Mouse (Mus musculus): Measurements from ENCODE around the gene 3110040M04Rik. TPM values are rescaled to one million over a fixed set of nuclear protein-coding genes. Genes with fewer than 3 reads are reported as not detected.

3110040M04Rik gene
- total RNA-seq, 1 experiment: 0.62 TPM

DNA sequence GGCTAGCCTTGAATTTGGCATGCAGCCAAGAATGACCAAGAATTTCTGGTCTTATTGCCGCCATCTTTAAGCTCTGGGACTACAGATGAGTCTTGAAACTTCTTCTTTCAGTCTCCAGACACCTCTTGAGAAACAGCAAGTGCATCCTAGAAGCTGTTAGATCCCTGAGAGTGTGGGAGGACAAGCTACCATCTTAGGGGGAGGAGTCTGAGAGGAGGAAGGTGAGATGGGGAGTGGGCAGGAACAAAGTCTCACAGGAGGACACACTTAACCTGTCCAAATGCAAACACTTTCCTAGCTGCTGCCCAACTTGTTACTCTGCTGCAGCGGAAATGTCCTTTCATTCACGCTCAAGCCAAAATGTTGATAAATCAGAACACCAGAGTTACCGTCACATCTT lies 40.8 kb downstream of the 3110040M04Rik start:
- H3K4me3 ChIP-seq (ENCODE audit: insufficient read depth in 1 of 2, low read depth in 1 of 2, low read length in 2 of 2, poor library complexity in 1 of 2, severe bottlenecking in 1 of 2): 0 out of 4 replicates have a peak overlapping the region, but pooled peaks of 1 of the 2 experiments have one; percentile 30
- no peak overlapping the region for H3K27ac ChIP-seq (ENCODE audit: insufficient read depth, low read depth, low read length, poor library complexity, severe bottlenecking)
- in situ Hi-C loops (cut with MboI; ENCODE audit: low sequenced_read_pairs in 2 of 2, unreplicated experiment in 2 of 2): no loop called here
- peaks cover 6 to 7% of the 10 kb centered on the region in 2 experiments; a peak in 1 of 4 replicates for H3K4me1 ChIP-seq (ENCODE audit: control insufficient read depth in 2 of 2, insufficient read depth in 2 of 2, low read length in 2 of 2, poor library complexity in 1 of 2)
- no peak for TF ChIP-seq ZNF384 (IDR thresholded peaks at IDR 0.05; ENCODE audit: low read depth, low read length)
- TF ChIP-seq MAFK (IDR thresholded peaks at IDR 0.05; ENCODE audit: insufficient read depth, low read depth, low read length): no peak
- TF ChIP-seq ZC3H11A (IDR thresholded peaks at IDR 0.05; ENCODE audit: borderline replicate concordance, low read depth, low read length): no peak
- no peak for TF ChIP-seq HCFC1 (IDR thresholded peaks at IDR 0.05; ENCODE audit: borderline replicate concordance, insufficient read depth, low read length)
- no peak for TF ChIP-seq CHD2 (IDR thresholded peaks at IDR 0.05; ENCODE audit: low read depth, low read length)
- no peaks in the 10 kb centered on the region for H3K9me3 ChIP-seq (ENCODE audit: control insufficient read depth, insufficient read depth, low read depth, low read length)
- no peak for DNase-seq (ENCODE audit: low read depth, low spot score)
- H3K9ac ChIP-seq (ENCODE audit: insufficient read depth, low read depth, low read length, poor library complexity, severe bottlenecking): no peak overlapping the region
- no peaks in the 10 kb centered on the region for H3K36me3 ChIP-seq (ENCODE audit: control insufficient read depth, insufficient read depth, low read length, poor library complexity, severe bottlenecking)

DNA sequence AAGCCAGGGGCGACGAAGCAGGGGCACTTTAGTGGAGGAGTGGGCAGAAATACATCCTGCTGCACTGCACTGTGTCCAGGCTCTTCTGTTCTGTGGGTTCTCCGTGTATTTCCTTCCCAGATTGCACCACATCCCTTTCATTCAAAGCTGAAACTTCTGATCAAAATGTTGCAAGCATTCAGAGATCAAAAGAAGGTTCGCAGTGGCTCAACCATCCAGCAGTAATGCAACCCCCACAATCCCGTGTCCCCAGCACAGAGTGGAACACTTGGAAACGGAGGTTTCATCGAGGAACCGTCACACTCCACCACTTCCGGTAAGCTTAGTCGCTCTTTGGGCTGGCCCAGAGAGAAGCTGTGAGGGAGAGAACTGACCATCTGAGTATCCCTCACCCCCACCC lies 41.2 kb downstream of the 3110040M04Rik start:
- no peak overlapping the region for H3K9ac ChIP-seq (ENCODE audit: insufficient read depth, low read depth, low read length, poor library complexity, severe bottlenecking)
- H3K27ac ChIP-seq (ENCODE audit: insufficient read depth, low read depth, low read length, poor library complexity, severe bottlenecking): no peak overlapping the region
- DNase-seq (ENCODE audit: low read depth, low spot score): no peak
- H3K4me3 ChIP-seq (ENCODE audit: insufficient read depth in 1 of 2, low read depth in 1 of 2, low read length in 2 of 2, poor library complexity in 1 of 2, severe bottlenecking in 1 of 2): peak overlapping the region in 1 of 2 experiments; percentile 30; a peak in 1 of 4 replicates
- TF ChIP-seq MAFK (IDR thresholded peaks at IDR 0.05; ENCODE audit: insufficient read depth, low read depth, low read length): no peak
- TF ChIP-seq HCFC1 (IDR thresholded peaks at IDR 0.05; ENCODE audit: borderline replicate concordance, insufficient read depth, low read length): no peak
- H3K4me1 ChIP-seq (ENCODE audit: control insufficient read depth in 2 of 2, insufficient read depth in 2 of 2, low read length in 2 of 2, poor library complexity in 1 of 2): peaks cover 6 to 7% of the 10 kb centered on the region in 2 experiments; a peak in 1 of 4 replicates
- no peaks in the 10 kb centered on the region for H3K9me3 ChIP-seq (ENCODE audit: control insufficient read depth, insufficient read depth, low read depth, low read length)
- H3K36me3 ChIP-seq (ENCODE audit: control insufficient read depth, insufficient read depth, low read length, poor library complexity, severe bottlenecking): no peaks in the 10 kb centered on the region
- in situ Hi-C loops (cut with MboI; ENCODE audit: low sequenced_read_pairs in 2 of 2, unreplicated experiment in 2 of 2): no loop called here

DNA sequence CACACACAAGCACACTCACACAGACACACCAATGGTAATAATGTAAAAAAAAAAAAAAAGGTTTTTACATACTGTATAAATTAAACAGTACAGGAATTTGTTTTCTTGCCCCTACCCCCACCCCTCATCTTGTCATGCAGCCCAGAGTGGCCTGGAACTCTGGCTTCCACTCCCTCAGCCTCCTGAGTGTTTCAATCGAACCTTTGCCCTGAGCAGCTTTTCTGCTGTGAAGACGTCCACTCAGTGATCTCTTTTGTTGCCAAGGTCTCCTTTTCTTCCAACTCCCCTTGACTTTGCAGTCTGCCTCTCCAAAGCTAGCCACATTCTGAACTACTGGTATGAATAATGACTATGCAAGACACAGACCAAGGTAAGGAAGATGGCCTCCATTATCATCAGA lies 41.9 kb downstream of the 3110040M04Rik start:
- DNase-seq (ENCODE audit: low read depth, low spot score): no peak
- TF ChIP-seq HCFC1 (IDR thresholded peaks at IDR 0.05; ENCODE audit: borderline replicate concordance, insufficient read depth, low read length) (no peak), CHD2 (IDR thresholded peaks at IDR 0.05; ENCODE audit: low read depth, low read length) (no peak), ZC3H11A (IDR thresholded peaks at IDR 0.05; ENCODE audit: borderline replicate concordance, low read depth, low read length) (no peak), MAFK (IDR thresholded peaks at IDR 0.05; ENCODE audit: insufficient read depth, low read depth, low read length) (no peak), ZNF384 (IDR thresholded peaks at IDR 0.05; ENCODE audit: low read depth, low read length) (no peak)
- Histone ChIP-seq H3K4me1 (ENCODE audit: control insufficient read depth in 2 of 2, insufficient read depth in 2 of 2, low read length in 2 of 2, poor library complexity in 1 of 2) (peaks cover 8 to 10% of the 10 kb centered on the region in 2 experiments; a peak in 2 of 4 replicates), H3K27ac (ENCODE audit: insufficient read depth, low read depth, low read length, poor library complexity, severe bottlenecking) (no peak overlapping the region), H3K4me3 (ENCODE audit: insufficient read depth in 1 of 2, low read depth in 1 of 2, low read length in 2 of 2, poor library complexity in 1 of 2, severe bottlenecking in 1 of 2) (no peak overlapping the region), H3K36me3 (ENCODE audit: control insufficient read depth, insufficient read depth, low read length, poor library complexity, severe bottlenecking) (no peaks in the 10 kb centered on the region), H3K9ac (ENCODE audit: insufficient read depth, low read depth, low read length, poor library complexity, severe bottlenecking) (no peak overlapping the region), H3K9me3 (ENCODE audit: control insufficient read depth, insufficient read depth, low read depth, low read length) (no peaks in the 10 kb centered on the region)
- in situ Hi-C loops (cut with MboI; ENCODE audit: low sequenced_read_pairs in 2 of 2, unreplicated experiment in 2 of 2): no loop called here

DNA sequence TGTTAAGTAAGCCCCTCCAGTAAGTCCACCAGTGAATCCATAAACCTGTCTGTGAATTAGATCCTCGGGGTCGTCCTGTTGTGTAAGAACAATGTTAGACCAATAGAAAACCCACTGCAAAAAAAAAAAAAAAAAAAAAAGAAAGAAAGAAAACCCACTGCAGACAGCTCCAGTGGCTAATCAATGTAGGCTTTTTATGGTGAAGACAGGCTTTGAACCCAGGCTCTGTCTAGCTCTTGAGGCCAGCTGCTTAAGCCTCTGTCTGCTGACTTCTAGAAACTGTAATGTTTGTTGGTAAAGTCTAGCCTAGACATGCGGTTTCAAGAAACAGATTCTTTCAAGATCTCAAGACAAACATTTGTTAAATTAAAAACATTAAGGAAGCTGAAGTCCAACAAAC lies 46.2 kb downstream of the 3110040M04Rik start:
- no peak for DNase-seq (ENCODE audit: low read depth, low spot score)
- no peaks in the 10 kb centered on the region for H3K36me3 ChIP-seq (ENCODE audit: control insufficient read depth, insufficient read depth, low read length, poor library complexity, severe bottlenecking)
- 0 out of 2 replicates have a peak, but pooled peaks have one; percentile 29 for TF ChIP-seq ZNF384 (IDR thresholded peaks at IDR 0.05; ENCODE audit: low read depth, low read length)
- TF ChIP-seq MAFK (IDR thresholded peaks at IDR 0.05; ENCODE audit: insufficient read depth, low read depth, low read length): no peak
- TF ChIP-seq ZC3H11A (IDR thresholded peaks at IDR 0.05; ENCODE audit: borderline replicate concordance, low read depth, low read length): no peak
- no peak for TF ChIP-seq HCFC1 (IDR thresholded peaks at IDR 0.05; ENCODE audit: borderline replicate concordance, insufficient read depth, low read length)
- no peaks in the 10 kb centered on the region for H3K9me3 ChIP-seq (ENCODE audit: control insufficient read depth, insufficient read depth, low read depth, low read length)
- peaks cover 7 to 10% of the 10 kb centered on the region in 2 experiments; a peak in 2 of 4 replicates for H3K4me1 ChIP-seq (ENCODE audit: control insufficient read depth in 2 of 2, insufficient read depth in 2 of 2, low read length in 2 of 2, poor library complexity in 1 of 2)
- no peak overlapping the region for H3K4me3 ChIP-seq (ENCODE audit: insufficient read depth in 1 of 2, low read depth in 1 of 2, low read length in 2 of 2, poor library complexity in 1 of 2, severe bottlenecking in 1 of 2)
- in situ Hi-C loops (cut with MboI; ENCODE audit: low sequenced_read_pairs in 2 of 2, unreplicated experiment in 2 of 2): no loop called here
- H3K27ac ChIP-seq (ENCODE audit: insufficient read depth, low read depth, low read length, poor library complexity, severe bottlenecking): no peak overlapping the region
- H3K9ac ChIP-seq (ENCODE audit: insufficient read depth, low read depth, low read length, poor library complexity, severe bottlenecking): no peak overlapping the region

Measured in ES-E14 (cell line).